Comparison of ENCODE assay signal across 9 mouse cellular contexts in the genomic region with DNA sequence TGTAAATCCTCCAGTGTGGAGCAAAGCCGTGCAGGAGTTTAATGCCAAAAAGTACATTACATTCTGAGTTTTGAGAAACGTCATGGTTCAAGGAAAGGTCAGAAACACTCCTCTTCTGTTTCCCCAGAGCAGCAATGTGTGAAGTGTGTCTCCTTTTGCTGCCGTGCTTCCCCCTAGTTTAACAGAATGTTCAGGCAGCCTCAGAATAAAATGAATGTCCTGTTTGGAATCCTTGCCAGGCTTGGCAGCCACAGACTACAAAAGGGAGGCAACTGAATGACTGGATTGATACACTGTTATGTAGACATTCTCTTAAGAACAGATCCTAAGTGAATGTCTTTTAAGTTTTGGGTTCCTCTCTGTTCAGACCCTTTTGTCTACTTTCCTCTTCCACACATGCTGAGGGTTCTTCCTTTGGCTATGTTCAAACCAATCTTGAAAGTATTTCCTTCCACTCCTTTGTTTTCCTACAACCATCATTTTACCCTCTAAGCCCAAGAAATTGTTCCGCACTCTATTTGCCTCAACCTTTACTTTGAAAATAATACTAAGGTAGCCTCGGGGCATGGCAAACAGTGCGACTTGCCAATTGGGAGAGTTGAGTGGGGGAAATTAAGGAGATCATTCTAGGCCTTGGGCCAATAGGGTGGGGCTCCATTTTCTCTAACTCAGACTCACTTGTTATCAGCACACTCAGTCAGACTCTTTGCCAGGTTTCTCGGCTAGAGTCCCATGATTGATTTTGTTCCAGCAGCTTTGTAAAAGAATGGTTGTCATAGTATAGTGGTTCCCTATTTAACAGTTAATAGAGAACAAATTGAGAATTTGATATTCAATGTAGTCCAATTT.
A peak's percentile ranks its signal among the peaks of the same experiment; 100 is the strongest.
DNase-seq lines count a peak whose midpoint lies in the region; ATAC-seq lines count a peak whose summit lies in the region.
"Had no signal": no experiment of that assay in that cellular context is flagged by ENCODE, and none has a peak within 500 bp of the region (broad histone marks: within the 10 kb centered on the region; RNA-seq: fewer than 3 reads in every experiment).

No protein-coding gene starts in this region.

- H3K36me3 ChIP-seq in neural tube, embryonic 12.5 days = no peaks in the 10 kb centered on the region
- no peaks in the 10 kb centered on the region for H3K36me3 ChIP-seq in heart, embryonic 11.5 days (ENCODE audit: control insufficient read depth, insufficient read depth, low read length)
- H3K36me3 ChIP-seq in limb, embryonic 15.5 days = 0 out of 2 replicates have a peak, but pooled peaks cover 3% of the 10 kb centered on the region
- H3K36me3 ChIP-seq: liver, embryonic 13.5 days had no signal

- ATAC-seq in neural tube, embryonic 12.5 days (ENCODE audit: low FRiP score, low read depth) = 0 out of 2 replicates have a peak, but pooled peaks have one; percentile 25
- no peak for ATAC-seq in heart, embryonic 11.5 days (replicated peaks; ENCODE audit: insufficient number of reproducible peaks, low FRiP score, low TSS enrichment)
- ATAC-seq in limb, embryonic 15.5 days (ENCODE audit: insufficient number of reproducible peaks, low FRiP score, low TSS enrichment, low read depth) = peak; percentile 72; the same call in 1 of the 2 replicates

- WGBS in neural tube, embryonic 12.5 days = 67% methylated on average over 7 of the region's 7 CpGs
- WGBS in heart, embryonic 11.5 days (ENCODE audit: insufficient replicate concordance) = 53% methylated on average over 7 of the region's 7 CpGs
- 22% methylated on average over 7 of the region's 7 CpGs for whole genome bisulfite sequencing in limb, embryonic 15.5 days

- H3K4me3 ChIP-seq in neural tube, embryonic 12.5 days = no peak overlapping the region
- no peak overlapping the region for H3K4me3 ChIP-seq in heart, embryonic 11.5 days (ENCODE audit: low read depth, low read length)
- no peak overlapping the region for H3K4me3 ChIP-seq in limb, embryonic 15.5 days
- H3K4me3 ChIP-seq: liver, embryonic 13.5 days had no signal

- no peak overlapping the region for H3K27ac ChIP-seq in neural tube, embryonic 12.5 days
- H3K27ac ChIP-seq in heart, embryonic 11.5 days (ENCODE audit: low read depth, low read length) = 0 out of 2 replicates have a peak overlapping the region, but pooled peaks have one; percentile 22
- peak overlapping the region; percentile 78 for H3K27ac ChIP-seq in limb, embryonic 15.5 days
- H3K27ac ChIP-seq: liver, embryonic 13.5 days had no signal

- peaks cover 4% of the 10 kb centered on the region; the same call in 1 of the 2 replicates for H3K4me1 ChIP-seq in neural tube, embryonic 12.5 days
- peaks cover 2% of the 10 kb centered on the region; the same call in 1 of the 2 replicates for H3K4me1 ChIP-seq in heart, embryonic 11.5 days (ENCODE audit: control insufficient read depth, insufficient read depth, low read length)
- peaks cover 18% of the 10 kb centered on the region for H3K4me1 ChIP-seq in limb, embryonic 15.5 days
- H3K4me1 ChIP-seq: liver, embryonic 13.5 days had no signal

- DNase-seq in adrenal gland, postnatal 14 days = peak; percentile 12
- DNase-seq in adrenal gland, adult 8-10 months = no peak
- DNase-seq in neural tube, embryonic 10.5 days (ENCODE audit: extremely low spot score, low spot score) = no peak
- peak; percentile 13 to 38 for DNase-seq in urinary bladder, postnatal 36 days (ENCODE audit: low spot score in 2 of 2)
- no peak for DNase-seq in spleen, postnatal 10 days (ENCODE audit: low spot score in 2 of 2)
- DNase-seq: liver, embryonic 13.5 days had no signal

- no peak overlapping the region for H3K9ac ChIP-seq in neural tube, embryonic 12.5 days
- H3K9ac ChIP-seq in heart, embryonic 11.5 days (ENCODE audit: low read depth, low read length) = no peak overlapping the region
- no peak overlapping the region for H3K9ac ChIP-seq in limb, embryonic 15.5 days
- H3K9ac ChIP-seq: liver, embryonic 13.5 days had no signal

- H3K27me3 ChIP-seq in neural tube, embryonic 12.5 days (replicated peaks) = no peaks in the 10 kb centered on the region
- H3K27me3 ChIP-seq in heart, embryonic 11.5 days (ENCODE audit: control insufficient read depth, insufficient read depth, low read length) = no peaks in the 10 kb centered on the region
- H3K27me3 ChIP-seq in limb, embryonic 15.5 days = no peaks in the 10 kb centered on the region
- H3K27me3 ChIP-seq: liver, embryonic 13.5 days had no signal

- H3K9me3 ChIP-seq in neural tube, embryonic 12.5 days = no peaks in the 10 kb centered on the region
- H3K9me3 ChIP-seq in heart, embryonic 11.5 days (replicated peaks; ENCODE audit: control insufficient read depth, low read length) = no peaks in the 10 kb centered on the region
- H3K9me3 ChIP-seq in limb, embryonic 15.5 days = no peaks in the 10 kb centered on the region
- H3K9me3 ChIP-seq: liver, embryonic 13.5 days had no signal

- no peak overlapping the region for H3K4me2 ChIP-seq in neural tube, embryonic 12.5 days (replicated peaks)
- H3K4me2 ChIP-seq in heart, embryonic 11.5 days = no peak overlapping the region
- no peak overlapping the region for H3K4me2 ChIP-seq in limb, embryonic 15.5 days
- H3K4me2 ChIP-seq: liver, embryonic 13.5 days had no signal

Comparison
In these comparisons a context has a peak if more than half of its experiments do, and no peak if none do; other contexts are left out.
1. DNase-seq: peak in adrenal gland, postnatal 14 days (single experiment) and urinary bladder, postnatal 36 days (2 of 2); none in adrenal gland, adult 8-10 months (single experiment), neural tube, embryonic 10.5 days (single experiment) and spleen, postnatal 10 days (0 of 2).